Mouse (Mus musculus) small intestine, adult 2 months (tissue): ENCODE measurements around the gene Ntrk1.

Experiments
- CTCF ChIP-seq: fragments of 200-500 bp; IDR thresholded peaks from 2 replicates; pipeline ENCODE4 v1.5.1; 2012; ENCODE audit warnings: low read depth, mild to moderate bottlenecking, control low read depth, inconsistent platforms, low read length, moderate library complexity, mixed read lengths; ENCODE audit not compliant: insufficient replicate concordance, insufficient read length; ENCODE audit errors: extremely low read depth
- POLR2A ChIP-seq: fragments of 200-500 bp; IDR thresholded peaks from 2 replicates; pipeline ENCODE4 v1.6.1; 2012; ENCODE audit warnings: low read depth, mild to moderate bottlenecking, control low read depth, inconsistent platforms, low read length, moderate library complexity

GRCm38 (mm10) chr3:87828435-87828834 lies 33.5 kb upstream of the Ntrk1 start:
- TF ChIP-seq CTCF: no peak
- no peak for TF ChIP-seq POLR2A
